Mouse (Mus musculus) megakaryocyte-erythroid progenitor cell, adult 5-6 weeks (primary cell): ENCODE results near the gene Orm2. TPM values are rescaled to one million over a fixed set of nuclear protein-coding genes. Genes with fewer than 3 reads are reported as not detected.
A peak's percentile ranks its signal among the peaks of the same experiment; 100 is the strongest.

Source experiments
- ATAC-seq: replicated peaks from 2 replicates; pipeline ENCODE4 v1.8.0; 2016; ENCODE audit warnings: mild to moderate bottlenecking, inconsistent platforms; ENCODE audit not compliant: severe bottlenecking, poor library complexity, low FRiP score, low TSS enrichment
- total RNA-seq, 2 experiments: library from RNA; stranded (forward) in 1 of 2; stranded (reverse) in 1 of 2; fragments of 200-1000, 215-1000 nt in 1 of 2; fragments of >200 nt in 1 of 2; fragmentation: Nextera tagmentation in 1 of 2; gene quantifications; 2 replicates each; pipeline ENCODE4 v1.2.3; 2014 to 2017

The Orm2 gene
- total RNA-seq, 2 experiments from 2014 or later = not detected

DNA sequence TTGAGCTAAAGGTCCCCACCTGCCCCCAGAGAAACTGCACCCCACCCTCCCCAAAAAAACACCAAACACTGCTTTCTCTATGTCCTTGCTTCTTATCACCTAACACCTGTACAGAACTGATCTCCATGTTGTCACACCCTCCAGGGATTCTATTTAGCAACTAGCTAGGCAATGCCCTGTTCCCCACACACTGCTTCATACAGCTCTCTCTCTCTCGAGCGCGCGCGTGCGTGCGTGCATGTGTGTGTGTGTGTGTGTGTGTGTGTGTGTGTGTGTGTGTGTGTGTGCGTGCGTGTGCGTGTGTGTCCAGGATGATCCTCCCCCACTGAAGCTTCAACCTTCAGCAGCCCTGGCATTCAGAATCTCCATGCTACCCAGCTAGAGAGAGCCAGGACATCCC lies 39.8 kb downstream of the Orm2 start:
- peak; percentile 33; the same call in 1 of the 2 replicates for ATAC-seq

DNA sequence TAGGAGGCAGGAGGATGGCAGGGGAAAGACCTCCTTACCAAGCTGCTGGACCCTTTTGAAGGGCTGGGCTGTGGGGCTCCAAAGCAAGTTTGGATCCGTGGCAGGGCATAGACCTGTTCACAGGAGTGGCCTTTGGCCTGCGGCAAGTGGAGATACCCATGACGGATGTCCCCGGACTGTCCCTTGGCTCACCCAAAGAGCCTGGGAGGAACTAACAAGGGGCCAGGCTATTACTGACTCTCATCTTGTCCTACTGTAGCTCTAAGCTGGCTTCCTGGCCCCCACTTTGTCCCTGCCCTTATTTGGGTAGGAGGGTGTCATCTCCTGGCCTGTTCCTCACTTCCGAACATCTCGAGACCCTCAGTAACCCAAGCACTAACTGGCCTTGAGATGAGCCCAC lies 40.3 kb downstream of the Orm2 start:
- ATAC-seq = no peak

DNA sequence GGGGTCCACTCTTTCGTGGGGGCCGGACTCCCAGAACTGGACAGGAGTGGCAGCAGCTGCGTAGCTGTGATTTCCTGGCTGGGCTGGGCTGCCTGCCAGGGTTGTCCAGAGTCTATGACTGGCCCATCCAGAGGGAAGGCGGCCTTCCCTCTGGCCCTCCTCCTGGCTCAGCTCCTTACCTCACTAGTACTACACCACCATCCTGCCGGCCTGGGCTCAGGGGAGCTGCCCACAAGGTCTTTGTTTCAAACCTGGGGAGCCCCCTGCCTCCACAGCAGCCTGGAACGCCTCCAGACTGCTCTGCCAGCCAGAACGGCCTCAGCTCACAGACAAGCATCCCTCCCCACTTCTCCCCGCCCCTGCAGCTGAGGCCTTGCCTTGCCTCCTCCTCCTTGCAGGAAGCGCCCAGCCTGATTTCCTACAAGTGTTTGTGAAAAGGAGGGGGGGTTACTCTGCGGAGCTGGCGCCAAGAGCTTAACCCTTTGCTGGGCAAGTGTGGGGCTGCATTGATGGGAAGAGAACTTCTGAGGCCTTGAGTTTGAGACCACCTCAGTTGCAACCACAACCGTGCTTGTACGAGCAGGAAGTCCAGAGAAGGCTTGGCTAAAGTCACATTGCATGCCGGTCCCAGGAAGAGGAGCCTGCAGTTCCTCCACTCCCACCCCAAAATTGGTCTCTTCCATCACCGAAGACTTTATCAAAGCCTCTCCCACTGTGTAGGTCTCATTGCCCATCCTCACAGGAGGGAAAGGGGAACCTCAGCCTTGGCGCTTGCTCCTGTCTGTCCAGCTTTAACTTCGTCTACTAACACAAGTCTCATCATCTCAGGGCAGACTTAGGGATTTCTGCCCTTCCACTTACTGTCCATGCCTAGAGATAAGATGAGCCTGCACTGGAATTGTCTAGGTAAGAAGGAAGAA lies 41.1 kb downstream of the Orm2 start, which contains the start of gene Akna:
Gene Akna (minus strand): TSS at position 315 of the 920 bp plus-strand sequence.
- peak; percentile 32 for ATAC-seq

DNA sequence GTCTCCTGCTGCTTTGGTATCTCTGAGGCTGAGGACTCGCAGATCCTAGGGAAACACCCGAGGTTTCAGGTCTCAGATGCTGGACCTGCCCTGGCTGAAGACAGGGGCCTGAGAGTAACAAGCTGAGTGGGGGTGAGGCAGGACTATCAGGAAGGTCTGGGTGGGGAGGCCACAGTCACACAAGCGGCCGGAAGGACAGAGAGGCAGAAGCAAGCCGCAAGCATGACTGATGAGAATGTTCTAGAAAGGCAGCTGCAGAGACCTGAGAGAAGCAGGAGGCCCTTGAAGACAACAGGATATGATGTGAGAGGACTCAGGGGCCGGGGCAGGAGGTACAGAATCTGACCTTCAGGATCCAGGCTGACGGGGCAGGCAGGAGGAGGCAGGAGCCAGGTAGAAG lies 42.0 kb downstream of the Orm2 start:
- no peak for ATAC-seq

DNA sequence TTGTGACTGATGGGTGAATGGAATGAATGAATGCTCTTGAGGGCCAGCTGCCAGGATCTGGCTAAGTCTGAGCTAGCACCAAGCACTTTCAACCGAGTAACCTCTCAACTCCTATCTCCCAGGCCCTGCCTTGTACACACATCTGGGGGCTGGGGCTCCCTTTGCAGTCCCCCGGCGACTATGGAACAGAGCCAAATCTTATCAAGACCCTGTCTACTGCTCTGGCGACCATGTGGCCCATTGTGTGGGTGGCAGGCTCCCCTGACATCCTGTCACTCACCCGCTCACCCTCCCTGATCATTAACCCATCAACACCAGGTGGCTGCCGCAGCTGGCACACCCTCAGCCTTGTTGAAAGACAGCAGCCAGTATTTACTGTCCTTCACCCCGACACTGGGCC lies 42.8 kb downstream of the Orm2 start:
- ATAC-seq = peak; percentile 56

DNA sequence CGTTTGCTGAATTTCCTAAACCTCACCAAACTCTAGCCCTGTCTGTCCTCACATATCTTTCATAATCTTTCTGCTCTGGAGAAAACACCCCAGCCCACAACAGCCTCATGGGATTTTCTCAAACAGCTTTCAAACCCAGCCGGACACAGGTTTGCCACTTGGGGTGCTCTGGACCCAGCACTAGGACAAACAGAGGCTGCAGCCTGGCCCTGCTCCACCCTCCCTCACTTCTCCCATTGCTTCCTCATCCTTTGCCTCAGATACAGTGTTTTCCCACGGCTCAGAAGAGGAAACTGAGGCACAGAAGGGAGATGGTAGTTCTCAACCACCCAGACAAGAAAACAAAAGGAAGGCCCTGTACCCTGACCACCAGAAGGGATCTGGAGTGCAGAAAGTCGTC lies 43.4 kb downstream of the Orm2 start:
- no peak for ATAC-seq

DNA sequence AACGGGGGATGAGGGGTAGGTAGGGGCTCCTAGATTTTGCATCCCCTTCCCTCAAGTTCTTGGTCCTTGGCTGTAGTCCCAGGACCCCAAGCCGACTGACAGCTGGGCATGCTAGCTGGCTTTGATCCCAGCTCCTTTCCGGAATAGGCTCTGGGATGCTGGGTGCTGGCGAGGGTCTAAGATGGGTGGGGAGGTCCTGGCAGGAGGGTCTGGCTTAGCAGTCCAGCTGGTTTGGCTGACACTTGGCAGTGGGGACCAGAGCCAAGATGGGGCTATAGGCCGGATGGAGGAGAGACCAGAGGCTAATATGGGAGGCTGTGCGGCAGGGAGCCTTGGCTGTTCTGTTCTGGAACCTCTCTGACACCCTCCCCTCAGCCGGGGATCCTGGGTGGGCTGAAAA lies 46.0 kb downstream of the Orm2 start:
- no peak for ATAC-seq

DNA sequence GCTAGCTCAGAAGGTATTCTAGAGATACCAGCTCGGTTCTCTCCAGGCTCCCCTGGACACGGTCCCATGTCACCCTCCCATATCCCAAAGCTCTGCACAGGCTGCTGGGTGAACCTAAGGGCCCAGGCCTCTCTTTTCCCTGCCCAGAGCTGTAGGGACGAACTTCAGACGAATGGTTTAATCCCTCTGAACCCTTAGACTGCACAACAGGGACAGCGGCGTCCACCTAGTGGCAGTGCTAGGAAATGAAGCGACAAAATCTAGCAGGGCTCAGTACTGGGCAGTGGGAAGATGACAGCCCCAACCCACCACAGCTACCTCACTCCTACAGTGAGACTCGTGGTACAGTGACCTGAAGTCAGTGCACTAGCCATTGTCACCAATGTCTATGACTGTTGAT lies 46.4 kb downstream of the Orm2 start:
- ATAC-seq = peak; percentile 49

DNA sequence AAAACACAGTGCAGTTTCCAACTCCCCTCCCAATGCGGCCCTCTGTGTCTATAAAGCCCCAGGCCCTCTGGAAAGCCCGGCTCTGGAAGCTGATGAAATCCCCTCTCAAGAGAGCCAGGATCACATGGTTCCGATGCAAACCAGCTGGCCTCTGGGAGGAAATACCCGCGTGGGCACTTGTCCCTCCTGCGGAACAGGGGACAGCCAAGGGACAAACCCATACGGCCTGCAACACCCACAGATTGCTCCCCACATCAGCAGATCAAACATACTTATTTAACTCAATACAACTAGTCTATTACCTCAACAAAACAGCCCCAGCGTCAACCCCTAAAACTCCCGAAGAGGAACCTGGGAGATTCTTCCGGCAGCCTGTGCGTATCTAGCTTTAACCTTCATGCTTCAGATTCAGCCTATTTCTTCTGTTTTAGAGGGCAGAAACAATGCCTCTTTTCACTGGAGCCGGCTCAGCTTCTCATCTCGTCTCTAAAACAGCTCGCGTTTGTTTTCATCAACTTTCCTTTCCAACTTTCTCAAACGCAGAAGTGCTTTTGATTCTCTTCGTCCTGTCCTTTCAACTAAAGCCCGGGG lies 47.2 kb downstream of the Orm2 start:
- no peak for ATAC-seq

DNA sequence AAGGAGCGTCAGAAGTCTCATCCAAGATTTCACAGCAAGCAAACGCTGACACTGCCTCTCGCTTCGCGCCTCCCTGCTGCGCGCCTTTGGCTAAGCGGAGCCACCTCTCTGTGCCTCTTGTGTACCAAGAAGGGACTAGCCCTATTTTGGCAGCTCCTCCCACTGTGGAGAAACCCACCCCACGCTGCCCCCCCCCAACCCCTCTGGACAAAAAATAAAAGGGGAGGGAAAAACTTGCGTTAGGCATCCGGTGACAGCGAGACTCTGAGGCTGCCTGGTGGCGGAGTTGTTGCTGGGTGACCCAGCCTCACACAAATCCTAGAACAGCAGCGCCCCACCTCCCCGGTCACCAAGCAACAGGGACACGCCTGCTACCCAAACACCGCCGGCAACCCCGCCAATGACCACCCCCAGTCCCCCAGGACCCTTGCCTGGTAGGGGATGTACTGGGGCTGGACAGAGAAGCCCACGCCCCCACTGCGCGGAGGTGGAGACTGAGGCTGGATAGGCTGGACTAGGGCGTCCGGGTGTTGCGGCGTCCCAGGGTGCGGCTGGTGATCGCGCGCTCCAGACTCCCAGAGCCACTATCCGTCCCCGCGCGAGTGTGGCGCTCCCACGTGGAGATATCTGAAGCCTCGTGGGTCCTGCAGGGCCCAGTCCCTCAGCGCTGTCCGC lies 47.8 kb downstream of the Orm2 start:
- peak; percentile 67 for ATAC-seq

DNA sequence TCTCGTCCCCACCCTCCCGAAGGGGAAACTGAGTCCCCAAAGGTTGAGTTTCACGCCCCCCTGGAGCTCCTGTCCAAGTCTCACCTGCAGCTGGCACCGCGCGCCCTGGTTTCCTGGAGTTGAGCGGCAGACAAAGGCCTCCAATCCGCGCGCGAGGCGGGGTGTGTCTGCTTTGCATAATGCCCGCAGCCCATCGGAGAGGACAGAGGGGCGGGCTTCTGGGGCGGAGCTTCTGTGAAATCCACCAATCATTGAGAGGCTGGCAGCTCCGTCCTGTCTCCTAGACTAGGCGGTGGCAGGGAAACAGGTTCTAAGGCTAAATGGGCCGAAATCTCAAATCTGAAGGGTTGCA lies 48.3 kb downstream of the Orm2 start:
- ATAC-seq = peak; percentile 93

DNA sequence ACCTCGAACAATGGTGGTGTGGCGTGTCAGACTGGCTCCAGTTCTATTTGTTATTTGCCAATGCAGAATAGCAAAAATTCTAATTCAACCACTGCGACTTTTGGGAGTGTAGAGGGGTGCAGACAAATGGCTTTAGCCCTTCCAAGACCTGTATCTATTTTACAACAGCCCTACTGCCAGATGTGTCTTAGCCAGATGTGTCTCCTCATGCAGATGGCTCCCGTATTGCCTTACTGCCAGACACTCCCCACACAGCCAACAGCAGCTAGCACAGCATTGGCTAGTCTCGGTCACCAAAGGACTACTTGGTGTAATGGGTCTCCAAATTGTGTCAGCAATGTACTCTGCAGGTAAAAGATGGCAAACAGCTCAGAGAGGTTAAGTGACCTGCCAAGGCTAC lies 49.0 kb downstream of the Orm2 start:
- no peak for ATAC-seq

DNA sequence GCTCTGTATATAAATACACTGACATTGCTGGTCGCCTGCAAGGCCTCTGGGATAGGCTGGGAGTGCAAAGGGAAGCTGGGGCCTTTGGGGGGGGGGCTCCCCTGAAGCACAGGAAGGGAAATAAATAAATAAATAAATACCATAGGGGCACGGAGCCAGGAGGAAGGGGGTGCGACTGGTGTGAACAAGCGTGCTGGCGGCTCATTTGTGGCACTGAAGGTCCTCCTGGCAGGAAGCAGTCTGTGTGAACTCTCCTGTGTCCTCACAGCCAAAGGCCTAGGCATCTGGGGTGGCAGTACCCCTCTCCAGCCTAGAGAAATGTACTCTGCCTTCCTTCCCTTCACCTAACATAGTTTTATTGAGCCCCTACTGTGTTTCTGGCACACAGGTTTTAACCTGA lies 52.7 kb downstream of the Orm2 start:
- ATAC-seq = no peak

Other genes with a start within 250 kb of the Orm2 start
- gene Ambp, start 207.7 kb upstream of the Orm2 start, total RNA-seq (2014; fragmentation: Nextera tagmentation) = not detected in 2 replicates
- not detected in 2 replicates for gene Ambp, start 207.7 kb upstream of the Orm2 start, total RNA-seq (2017)
- gene Kif12, start 190.3 kb upstream of the Orm2 start, total RNA-seq (2014; fragmentation: Nextera tagmentation) = not detected in 2 replicates
- not detected in 2 replicates for gene Kif12, start 190.3 kb upstream of the Orm2 start, total RNA-seq (2017)
- gene Col27a1, start 148.4 kb upstream of the Orm2 start, total RNA-seq (2014; fragmentation: Nextera tagmentation) = 1.2 TPM in 1 of 2 replicates, not detected in the other
- gene Col27a1, start 148.4 kb upstream of the Orm2 start, total RNA-seq (2017) = not detected in 2 replicates
- gene Orm1, start 17.9 kb upstream of the Orm2 start, total RNA-seq (2014; fragmentation: Nextera tagmentation) = not detected in 2 replicates
- gene Orm1, start 17.9 kb upstream of the Orm2 start, total RNA-seq (2017) = 5.1 TPM in 1 of 2 replicates, not detected in the other
- gene Orm3, start 6.3 kb upstream of the Orm2 start, total RNA-seq (2014; fragmentation: Nextera tagmentation) = not detected in 2 replicates
- gene Orm3, start 6.3 kb upstream of the Orm2 start, total RNA-seq (2017) = not detected in 2 replicates
- gene Akna, start 40.9 kb downstream of the Orm2 start, total RNA-seq (2014; fragmentation: Nextera tagmentation) = 29.6 and 30.1 TPM in 2 replicates
- 3.0 and 5.7 TPM in 2 replicates for gene Akna, start 40.9 kb downstream of the Orm2 start, total RNA-seq (2017)
- 0.15 and 0.82 TPM in 2 replicates for gene Whrn, start 133.5 kb downstream of the Orm2 start, total RNA-seq (2014; fragmentation: Nextera tagmentation)
- not detected in 2 replicates for gene Whrn, start 133.5 kb downstream of the Orm2 start, total RNA-seq (2017)
- gene Atp6v1g1, start 182.3 kb downstream of the Orm2 start, total RNA-seq (2014; fragmentation: Nextera tagmentation) = 58.7 and 92.6 TPM in 2 replicates
- 57.0 and 85.8 TPM in 2 replicates for gene Atp6v1g1, start 182.3 kb downstream of the Orm2 start, total RNA-seq (2017)
- gene Tmem268, start 196.3 kb downstream of the Orm2 start, total RNA-seq (2014; fragmentation: Nextera tagmentation) = 9.5 and 14.3 TPM in 2 replicates
- 5.3 and 27.9 TPM in 2 replicates for gene Tmem268, start 196.3 kb downstream of the Orm2 start, total RNA-seq (2017)
- gene Gm11213, start 242.8 kb downstream of the Orm2 start, total RNA-seq (2014; fragmentation: Nextera tagmentation) = not detected in 2 replicates
- not detected in 2 replicates for gene Gm11213, start 242.8 kb downstream of the Orm2 start, total RNA-seq (2017)